Mouse (Mus musculus) heart, postnatal 0 days (tissue): ENCODE measurements around the gene Dus2.

ENCODE experiments used
- CTCF ChIP-seq: IDR thresholded peaks from 2 replicates; pipeline ENCODE4 v1.5.1; 2016; ENCODE audit warnings: antibody characterized with exemption, control low read depth, low read depth
- EP300 ChIP-seq: IDR thresholded peaks from 2 replicates; pipeline ENCODE4 v1.6.1; 2016; ENCODE audit warnings: antibody characterized with exemption, low read depth

GRCm38 (mm10) chr8:106040218-106040617, 49.1 kb downstream of the Dus2 start:
- TF ChIP-seq EP300 (no peak), CTCF (no peak)
